Mouse (Mus musculus) CD8-positive naive resting alpha-beta T cell, adult 2 months (primary cell): ENCODE measurements around the gene Polr2i.
"Not testable (repeated sequence)": the region's sequence is repeated elsewhere in the genome, so short reads cannot be mapped to it uniquely, and the experiment has no call there.

Source experiments
- DNase-seq, 2 experiments: peaks; one replicate each; pipeline ENCODE4 v3.0.0; 2022; ENCODE audit warnings: low read depth in 2 of 2, low spot score in 2 of 2

Gene Polr2i

DNA sequence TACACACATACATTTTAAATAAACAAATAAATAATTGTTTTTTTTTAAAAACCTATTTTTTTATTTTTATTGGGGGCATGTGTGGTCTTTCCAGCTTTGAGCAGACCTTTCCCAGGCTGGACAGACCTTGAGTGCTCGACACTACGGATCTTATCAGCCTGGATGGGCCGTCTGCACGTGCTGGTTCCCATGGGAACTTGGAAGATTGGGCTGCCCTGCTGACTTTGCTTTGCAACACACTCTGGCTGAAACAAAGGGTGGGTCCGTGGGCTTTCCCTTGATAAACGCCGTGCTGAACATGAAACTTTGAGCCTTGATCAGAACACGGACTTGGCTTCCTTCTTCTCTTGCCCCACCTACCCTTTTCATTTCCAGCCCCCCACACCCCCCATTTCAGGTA is 27.4 kb upstream of the Polr2i start:
- DNase-seq = no peak

DNA sequence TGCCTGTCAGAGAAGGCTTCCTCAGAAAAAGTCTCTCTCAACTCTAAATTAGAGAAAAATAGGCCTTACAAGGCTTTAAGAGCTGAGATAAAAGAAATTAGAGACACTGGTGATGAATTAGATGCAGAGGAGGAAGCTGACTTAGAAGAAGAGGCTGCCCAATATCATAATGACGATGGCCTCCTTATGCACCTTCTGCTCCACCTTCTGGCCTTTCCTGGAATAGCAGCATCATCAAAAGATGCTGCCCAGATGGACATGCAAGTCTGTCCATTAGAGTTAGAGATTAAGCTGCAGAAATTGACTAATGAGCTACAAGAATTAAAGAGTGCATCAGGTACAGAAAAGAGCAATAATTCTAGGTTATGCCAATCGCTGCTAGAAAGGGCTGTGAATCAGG is 26.4 kb upstream of the Polr2i start:
- DNase-seq = peak; percentile 18 to 41

DNA sequence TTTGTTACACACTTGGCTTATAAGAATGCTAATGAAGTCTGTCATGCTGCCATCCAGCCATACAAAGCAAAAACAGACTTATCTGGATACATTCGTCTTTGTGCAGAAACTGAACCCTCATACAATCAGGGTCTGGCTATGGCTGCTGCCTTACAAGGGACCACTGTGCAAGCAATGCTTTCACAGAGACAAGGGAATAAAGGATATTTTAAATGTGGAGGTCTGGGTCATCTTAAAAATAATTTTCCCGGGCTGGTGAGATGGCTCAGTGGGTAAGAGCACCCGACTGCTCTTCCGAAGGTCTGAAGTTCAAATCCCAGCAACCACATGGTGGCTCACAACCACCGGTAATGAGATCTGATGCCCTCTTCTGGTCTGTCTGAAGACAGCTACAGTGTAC is 25.4 kb upstream of the Polr2i start:
- not testable (repeated sequence) for DNase-seq

DNA sequence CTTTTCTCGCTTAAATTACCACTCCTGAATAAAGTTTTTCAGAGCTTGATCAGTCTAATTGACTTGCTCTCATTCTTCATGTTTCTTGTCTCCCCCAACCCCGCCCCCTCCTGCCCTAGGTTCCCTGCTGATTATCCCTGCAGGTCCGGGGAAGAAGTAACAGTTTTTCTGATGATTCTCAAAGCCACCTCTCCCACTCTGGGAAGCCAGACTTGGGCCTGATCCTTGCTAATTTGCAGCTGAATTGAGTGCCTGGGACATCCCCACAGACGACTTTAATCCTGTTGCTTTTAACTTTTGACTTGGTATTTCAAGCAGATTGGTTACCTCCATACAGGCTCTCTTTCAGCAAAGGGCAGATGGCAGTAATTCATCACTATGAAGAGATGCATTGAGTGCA is 20.7 kb upstream of the Polr2i start:
- DNase-seq = no peak

DNA sequence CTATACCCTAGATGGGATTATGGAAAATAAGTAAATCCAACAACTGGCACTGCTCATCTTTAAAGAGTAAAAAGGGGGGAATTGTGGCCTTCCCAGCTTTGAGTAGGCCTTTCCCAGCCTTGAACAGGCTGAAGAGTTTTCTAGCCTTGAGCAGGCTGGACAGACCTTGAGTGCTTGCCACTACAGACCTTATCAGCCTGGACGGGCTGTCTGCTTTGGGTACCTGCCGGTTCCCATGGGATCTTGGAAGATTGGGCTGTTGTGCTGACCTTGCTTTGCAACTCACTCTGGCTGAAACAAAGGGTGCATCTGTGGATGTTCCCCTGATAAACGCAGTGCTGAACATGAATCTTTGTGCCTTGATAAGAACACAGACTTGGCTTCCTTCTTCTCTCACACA is 17.9 kb upstream of the Polr2i start:
- DNase-seq = no peak

DNA sequence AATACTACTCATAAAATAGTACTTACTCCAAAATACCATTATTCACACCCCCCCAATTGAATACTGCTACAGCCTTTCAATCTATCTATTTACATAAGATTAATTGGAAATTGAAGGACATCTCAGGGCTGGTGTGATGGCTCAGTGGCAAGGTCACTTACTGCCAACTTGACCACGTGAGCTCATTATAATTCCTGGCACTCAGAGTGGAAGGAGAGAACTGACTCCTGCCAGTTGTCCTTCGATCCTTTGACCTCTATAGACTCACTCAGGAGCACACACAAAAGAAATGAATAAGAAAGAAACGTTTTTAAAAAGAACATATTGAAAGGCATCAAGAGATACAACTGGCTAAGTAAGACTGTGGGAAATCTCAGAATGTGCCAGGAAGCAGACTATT is 15.9 kb upstream of the Polr2i start:
- DNase-seq = no peak

DNA sequence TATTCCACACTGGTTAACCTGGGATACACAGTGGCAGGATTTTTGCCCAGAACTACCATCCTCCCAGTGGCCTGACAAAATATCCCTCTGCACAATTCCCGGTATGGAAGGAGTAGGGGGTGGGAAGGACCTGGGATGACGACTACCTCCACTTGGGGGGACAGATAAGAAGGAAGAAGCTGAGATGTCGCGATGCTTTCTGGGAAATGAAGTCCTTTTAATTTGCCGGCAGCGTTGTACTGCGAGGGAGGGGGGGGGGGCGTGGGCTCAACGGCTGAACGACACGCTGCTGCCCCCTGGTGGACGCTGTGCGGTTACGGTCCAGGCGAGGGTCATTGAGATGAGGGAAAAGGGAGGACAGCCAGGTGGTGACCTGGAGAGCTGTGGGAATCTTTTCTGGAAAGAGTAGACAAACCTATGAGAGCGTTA is 15.0 kb upstream of the Polr2i start:
- DNase-seq = peak; percentile 50 to 57

DNA sequence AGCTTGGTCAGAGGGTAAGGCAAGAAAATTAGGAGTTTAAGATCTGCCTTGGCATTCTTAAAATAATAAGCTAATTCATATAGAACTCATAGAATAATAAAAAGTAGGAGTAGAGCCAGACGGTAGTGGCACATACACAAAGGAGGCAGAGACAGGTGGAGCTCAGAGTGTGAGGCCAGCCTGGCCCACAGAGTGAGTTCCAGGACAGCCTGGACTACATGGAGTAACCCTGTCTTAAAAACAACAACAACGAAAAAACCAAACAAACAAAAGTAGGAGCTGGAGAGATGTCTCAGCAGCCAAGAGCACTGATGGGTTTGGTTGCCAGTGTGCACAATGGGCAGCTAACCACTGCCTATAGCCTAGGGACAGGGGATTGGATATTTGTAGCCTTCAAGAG is 14.5 kb upstream of the Polr2i start:
- no peak for DNase-seq

DNA sequence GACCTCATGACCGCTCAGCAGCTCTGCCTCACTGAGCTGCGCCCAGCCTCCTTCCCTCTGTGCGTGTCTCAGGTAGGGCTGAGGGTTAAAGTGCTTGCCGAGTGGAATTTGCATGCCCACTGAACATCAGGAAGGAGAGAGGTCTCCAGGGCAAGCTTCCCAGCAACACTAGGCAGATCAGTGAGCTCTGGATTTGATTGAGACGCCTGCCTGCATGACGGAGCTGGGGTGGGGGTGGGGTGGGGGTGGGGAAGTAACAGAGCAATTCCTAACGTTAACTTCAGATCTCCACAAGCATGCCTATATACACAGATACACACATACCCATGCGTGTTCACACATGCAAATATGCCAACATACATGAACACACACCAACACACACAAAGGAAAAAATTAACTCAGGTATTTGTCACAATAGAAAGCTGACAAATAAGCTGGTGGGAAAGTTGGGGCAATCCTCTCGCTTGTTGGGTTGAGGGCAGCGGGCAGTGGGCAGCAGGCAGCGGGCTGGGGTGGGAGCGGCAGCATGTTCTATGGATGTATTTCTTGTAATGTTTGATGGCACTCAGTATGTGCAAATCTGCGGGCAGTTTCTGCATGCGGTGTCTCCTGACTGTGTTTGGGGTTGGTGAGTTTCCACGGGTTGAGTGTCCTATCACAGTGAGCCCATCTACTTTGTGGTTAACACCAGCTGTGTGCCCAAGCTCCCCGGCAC is 12.3 kb upstream of the Polr2i start:
- no peak for DNase-seq

DNA sequence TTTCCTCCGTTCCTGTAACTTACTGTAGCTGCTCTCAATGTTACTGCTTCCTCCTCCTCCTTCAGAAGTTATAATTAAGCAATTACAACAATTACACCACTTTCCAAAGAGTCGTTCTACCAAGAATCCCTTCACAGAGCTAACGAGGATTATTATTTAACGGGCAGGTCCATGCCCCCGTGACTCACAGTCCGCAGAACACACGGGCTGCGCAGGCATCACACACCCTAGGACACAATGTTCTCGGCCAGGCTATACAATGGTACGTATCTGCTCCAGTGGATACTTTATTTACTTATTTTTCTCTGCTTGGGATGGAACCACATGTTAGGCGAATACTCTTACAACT is 11.8 kb upstream of the Polr2i start:
- no peak for DNase-seq

DNA sequence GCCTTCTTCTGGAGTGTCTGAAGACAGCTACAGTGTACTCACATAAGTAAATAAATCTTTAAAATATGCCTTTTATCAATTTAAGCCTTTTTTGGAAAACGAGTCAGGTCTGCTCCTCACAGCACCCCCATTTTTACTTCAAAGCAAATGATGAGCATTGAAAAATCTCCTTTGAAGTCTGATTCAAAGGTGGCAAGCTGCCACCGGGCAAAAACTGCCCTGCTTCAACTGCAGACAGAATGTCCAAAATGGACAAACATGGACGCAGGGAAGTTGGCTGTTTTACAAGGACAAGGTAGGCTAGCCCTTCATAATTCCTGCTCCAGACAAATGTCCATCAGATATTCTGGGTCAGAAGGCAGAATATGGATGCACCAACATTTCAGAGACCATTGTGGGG is 10.3 kb upstream of the Polr2i start:
- no peak for DNase-seq

DNA sequence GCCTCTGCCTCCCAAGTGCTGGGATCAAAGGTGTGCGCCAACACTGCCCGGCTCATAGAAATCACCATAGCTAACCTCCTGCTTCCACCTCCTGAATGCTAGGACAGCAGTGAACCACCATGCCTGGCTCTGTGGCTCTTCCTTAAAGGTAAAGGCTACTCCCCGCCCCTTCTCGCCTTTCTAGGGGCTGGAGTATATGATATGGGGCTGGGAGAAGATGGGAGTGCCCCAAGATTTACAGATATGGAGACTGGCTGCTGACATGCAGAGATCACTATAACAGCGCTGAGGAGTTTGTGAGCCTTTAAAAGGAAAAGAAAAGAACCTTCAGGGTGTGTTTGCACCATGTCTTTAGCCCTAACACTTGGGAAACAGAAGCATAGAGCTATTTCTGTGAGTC is 9.5 kb upstream of the Polr2i start:
- DNase-seq = no peak

DNA sequence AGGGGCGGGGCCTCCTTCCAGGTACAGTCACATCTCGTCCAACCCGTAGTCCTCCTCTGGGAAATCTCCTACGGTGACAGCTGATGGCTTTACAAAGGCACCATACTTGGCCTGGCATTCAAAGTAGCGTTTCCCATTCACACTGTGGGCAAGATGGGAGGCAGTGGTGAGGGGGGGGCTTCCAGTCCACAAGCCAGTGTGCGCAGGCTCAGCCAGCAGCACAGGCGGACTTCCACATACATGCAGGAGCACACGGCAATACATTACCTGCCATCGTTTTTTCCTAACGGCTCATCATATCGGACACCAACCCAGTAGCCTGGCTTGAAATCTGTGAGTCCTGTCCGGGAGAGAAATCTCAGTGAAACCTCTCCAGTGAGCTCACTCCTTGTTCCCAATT is 7.5 kb upstream of the Polr2i start:
- DNase-seq = no peak

DNA sequence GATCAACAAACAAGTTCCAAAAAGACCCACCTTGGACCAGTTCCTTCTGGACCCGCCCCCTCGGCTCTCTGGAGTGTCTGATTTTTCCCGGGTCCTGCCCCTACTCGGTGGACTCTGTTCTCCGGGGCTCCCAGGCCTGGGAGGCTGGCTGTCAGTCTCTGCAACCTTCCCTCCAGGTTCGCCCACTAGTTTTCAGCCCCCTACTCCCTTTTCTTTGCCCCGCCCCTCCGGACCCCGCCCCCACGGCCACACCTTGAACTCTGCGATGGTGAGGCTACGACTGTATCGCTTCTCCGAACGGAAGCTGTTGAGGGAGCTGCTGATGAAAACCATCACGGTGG is 450 bp upstream of the Polr2i start:
- no peak for DNase-seq

DNA sequence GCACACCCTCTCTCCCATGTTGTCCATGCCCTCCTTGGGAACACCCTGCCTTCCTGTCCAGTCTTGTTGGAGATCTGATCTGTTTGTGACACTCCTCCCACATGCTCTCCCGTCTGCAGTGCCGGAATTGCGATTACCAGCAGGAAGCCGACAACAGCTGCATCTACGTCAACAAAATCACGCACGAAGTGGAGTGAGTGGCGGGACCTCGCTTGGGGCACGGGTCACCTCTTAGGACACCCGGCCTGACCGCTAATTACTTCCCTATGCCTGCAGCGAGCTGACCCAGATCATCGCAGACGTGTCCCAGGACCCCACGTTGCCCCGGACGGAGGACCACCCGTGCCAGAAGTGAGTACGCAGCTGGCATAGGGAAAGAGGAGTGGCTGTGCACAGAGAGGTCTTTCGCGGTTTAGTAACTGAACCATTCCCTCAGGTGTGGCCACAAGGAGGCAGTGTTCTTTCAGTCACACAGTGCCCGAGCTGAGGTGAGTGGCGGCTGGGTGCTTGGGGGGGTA is 942 bp downstream of the Polr2i start:
- DNase-seq = peak; percentile 13 to 51

DNA sequence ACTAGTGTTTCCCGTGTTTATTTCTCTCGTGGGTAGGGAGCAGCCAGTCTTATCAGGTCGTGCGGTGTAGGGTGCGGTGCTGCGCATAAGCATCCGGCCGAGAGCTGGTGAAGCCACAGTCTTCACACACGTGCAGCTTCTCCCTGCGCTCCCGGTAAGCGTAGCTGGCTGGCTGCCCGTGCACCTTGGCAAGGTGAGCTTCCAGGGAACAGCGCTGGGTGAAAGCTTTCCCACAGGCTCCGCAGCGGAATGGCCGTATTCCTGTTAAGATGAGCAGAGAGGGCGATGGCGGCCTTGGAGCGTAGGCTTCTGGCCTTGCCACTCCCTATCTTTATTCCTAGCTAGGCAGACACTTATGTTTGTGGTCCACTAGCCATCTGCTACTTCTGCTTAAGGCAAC is 1.6 kb downstream of the Polr2i start:
- no peak for DNase-seq

DNA sequence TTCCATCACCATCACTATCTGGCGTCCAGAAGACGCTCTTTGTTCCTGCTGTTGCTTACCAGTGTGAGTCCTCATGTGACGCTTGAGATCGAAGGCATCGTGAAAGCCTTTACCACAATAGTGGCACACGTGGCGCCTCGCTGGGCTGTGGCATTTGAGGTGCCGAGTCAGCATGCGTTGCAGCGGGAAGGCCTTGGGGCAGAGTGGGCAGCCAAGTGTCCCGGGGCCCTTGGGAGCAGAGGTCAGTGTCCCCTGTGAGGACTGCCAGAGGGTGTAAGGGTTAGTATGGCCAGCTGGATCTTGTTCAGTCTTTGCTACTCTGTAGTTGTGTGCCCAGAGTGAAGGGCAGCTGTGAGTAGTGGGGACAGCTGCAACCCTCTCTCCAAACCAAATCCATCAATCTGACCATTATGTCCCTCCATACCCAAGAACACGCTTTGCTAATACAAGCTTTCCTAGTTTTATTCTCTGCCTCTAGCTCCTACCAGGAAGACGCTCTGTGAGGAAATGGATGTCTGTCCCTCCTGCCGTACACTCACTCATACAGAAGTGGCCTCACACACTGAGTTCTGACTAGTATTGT is 2.6 kb downstream of the Polr2i start:
- DNase-seq = no peak

DNA sequence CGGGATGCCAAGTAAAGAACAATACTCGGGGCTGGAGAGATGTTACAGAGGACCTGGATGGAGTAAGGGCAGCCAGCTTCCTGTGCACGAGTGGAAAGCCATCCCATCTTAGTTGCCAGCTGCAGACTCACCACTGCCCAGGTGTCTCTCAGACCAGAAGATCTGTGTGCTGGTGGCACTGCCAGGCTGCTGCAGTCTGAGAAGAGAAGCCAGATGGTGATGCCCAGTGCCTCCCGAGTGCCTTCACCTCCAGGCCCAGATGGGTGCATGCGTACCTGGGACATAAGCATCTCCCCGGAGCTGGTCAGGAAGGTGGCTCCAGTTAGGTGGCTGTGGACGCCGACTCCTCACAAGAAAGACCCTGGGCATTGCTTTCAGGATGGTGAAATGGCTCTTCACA is 3.3 kb downstream of the Polr2i start:
- no peak for DNase-seq

DNA sequence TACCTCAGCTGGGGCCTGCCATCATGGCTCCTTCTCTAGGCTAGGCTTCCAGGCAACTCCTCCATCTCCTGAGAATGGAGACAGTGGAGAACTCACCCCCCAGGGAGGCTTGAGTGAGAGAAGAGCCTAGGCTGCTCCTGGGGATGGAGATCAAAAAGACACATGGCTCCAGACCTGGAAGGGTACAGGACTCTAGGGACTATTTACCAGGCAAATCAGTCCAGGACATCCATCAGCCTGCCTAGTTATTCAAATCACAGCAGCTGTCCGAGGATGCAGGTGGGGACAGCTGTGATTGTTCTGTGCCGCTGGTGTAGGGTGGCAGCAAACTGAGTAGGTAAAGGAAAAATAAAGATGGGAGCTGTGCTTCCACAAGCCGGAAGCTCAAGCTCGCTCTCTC is 3.9 kb downstream of the Polr2i start, which contains the start of gene Ovol3:
Gene Ovol3 (minus strand): TSS at position 101 of the 400 bp plus-strand sequence.
- no peak for DNase-seq

DNA sequence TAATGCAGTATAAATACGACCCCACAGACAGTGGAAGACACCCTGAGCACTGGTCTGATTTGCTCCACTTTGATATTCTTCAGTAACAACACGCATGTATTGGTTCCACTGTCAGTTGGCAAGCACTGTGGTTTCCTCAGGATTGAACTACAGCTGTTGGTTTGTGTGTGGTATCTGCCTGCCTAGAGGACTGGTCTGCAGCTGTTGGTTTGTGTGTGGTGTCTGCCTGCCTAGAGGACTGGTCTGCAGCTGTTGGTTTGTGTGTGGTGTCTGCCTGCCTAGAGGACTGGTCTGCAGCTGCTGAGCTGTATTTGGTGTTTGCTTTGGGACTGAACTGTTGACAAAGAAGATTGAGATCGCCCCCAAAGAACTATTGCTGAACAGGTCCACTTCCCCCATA is 5.6 kb downstream of the Polr2i start:
- DNase-seq = not testable (repeated sequence)

DNA sequence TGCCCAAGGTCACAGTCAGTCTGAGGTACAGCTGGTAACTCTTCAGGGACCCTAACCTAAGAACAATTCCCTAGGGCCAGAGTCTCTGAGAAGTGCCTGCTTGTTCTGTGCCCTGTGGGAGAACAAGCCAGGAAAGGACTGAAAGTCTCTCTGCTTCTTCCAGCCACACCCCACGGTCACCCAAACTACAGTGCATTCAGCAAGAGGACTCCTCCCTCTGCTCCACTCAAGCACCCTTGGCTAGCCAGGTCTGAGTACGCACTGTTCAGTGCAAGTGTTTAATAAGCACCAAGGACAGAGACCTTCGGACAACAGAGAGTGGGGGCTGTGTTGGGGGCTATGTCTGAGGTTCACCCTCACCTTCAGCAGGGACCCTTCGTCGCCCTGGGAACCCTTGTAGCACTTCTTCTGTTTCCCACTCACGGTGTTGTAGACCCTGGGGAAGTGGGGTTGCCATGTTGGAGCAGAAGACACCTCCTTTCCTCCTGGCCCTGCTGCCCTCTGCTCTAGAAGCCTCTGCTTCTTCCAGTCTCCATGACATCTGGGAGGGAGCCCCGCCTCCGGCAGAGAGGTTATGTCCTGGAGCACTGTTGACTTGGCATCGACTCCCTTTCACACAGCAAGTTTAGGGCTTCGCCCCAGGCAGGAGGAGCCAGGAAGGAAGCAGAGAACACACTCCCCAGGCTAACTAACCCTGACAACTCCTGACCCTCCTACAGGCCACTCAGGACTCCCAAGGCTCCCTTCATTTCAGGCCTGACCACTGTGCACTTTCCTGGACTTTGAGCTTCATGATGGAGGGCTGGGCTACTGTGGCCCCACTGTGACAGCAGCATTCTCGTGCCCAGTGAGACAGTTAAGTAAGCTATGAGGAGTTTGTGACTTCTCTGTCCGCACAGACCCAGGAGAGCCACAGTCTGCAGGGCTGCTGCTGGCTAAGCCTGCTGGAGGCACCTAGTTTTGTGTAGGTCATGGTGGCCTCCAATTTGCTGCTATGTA is 20.5 kb downstream of the Polr2i start:
- DNase-seq = no peak

DNA sequence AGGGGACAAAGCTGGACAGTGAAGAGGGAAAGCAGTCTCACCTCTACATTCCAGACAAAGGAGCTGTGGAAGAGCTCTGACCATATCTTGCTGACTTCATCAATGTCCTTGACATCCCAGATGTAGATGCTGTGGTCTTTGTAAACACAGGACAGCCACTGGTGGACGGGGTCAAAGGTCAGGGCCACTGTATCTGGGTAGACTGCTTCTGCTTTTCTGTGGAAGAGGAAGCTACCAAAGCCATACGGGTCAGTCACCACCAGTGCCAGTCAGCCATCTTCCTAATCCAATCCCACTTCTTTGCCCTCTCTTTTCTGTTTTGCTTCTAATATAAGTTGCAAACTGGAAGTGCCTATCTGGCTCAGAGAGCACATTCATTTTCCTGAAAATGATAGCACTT is 33.3 kb downstream of the Polr2i start:
- no peak for DNase-seq
